Mouse (Mus musculus) stomach, embryonic 15.5 days (tissue): ENCODE measurements around the gene Hlx. TPM values are rescaled to one million over a fixed set of nuclear protein-coding genes. Genes with fewer than 3 reads are reported as not detected.
A peak's percentile ranks its signal among the peaks of the same experiment; 100 is the strongest.

Experiments used
- ATAC-seq: fragments of 200-750 bp; cut with Nextera tagmentation; 2 replicates; pipeline ENCODE4 v1.8.0; 2017; ENCODE audit warnings: low read depth, moderate number of reproducible peaks, moderate TSS enrichment; ENCODE audit not compliant: insufficient read depth, low FRiP score
- H3K27ac ChIP-seq: fragments of 300-500 bp; sonication (generic); 2 replicates; pipeline ENCODE4 v1.5.1; 2015; ENCODE audit warnings: mild to moderate bottlenecking, inconsistent platforms
- H3K27me3 ChIP-seq: fragments of 300-500 bp; sonication (generic); replicated peaks from 2 replicates; pipeline ENCODE4 v1.6.1; 2015; ENCODE audit warnings: inconsistent platforms
- H3K36me3 ChIP-seq: fragments of 300-500 bp; sonication (generic); 2 replicates; pipeline ENCODE4 v1.6.1; 2015; ENCODE audit warnings: inconsistent platforms
- H3K4me1 ChIP-seq: fragments of 300-500 bp; sonication (generic); 2 replicates; pipeline ENCODE4 v1.6.1; 2015; ENCODE audit warnings: inconsistent platforms
- H3K4me2 ChIP-seq: fragments of 300-500 bp; sonication (generic); 2 replicates; pipeline ENCODE4 v1.6.1; 2015; ENCODE audit warnings: mild to moderate bottlenecking, inconsistent platforms
- H3K4me3 ChIP-seq: fragments of 300-500 bp; sonication (generic); replicated peaks from 2 replicates; pipeline ENCODE4 v1.5.1; 2015; ENCODE audit warnings: inconsistent platforms
- H3K9ac ChIP-seq: fragments of 300-500 bp; sonication (generic); 2 replicates; pipeline ENCODE4 v1.6.1; 2015; ENCODE audit warnings: inconsistent platforms
- H3K9me3 ChIP-seq: fragments of 300-500 bp; sonication (generic); 2 replicates; pipeline ENCODE4 v1.6.1; 2016; ENCODE audit warnings: inconsistent platforms
- WGBS: fragments of 180-500 bp; shearing (Covaris S2); methylation state at CpG from one replicate; pipeline ENCODE4 v1.1.7; 2015; 5-methylcytosine and 5-hydroxymethylcytosine counted together
- polyA plus RNA-seq: library from polyadenylated mRNA; unstranded; fragments of >200 nt; fragmentation: Nextera tagmentation; extraction: Ambion mirVana; gene quantifications from 2 replicates; pipeline ENCODE4 v1.2.1, GENCODE M21; 2015

Hlx gene
- 23.2 and 23.4 TPM in 2 replicates for polyA plus RNA-seq

DNA sequence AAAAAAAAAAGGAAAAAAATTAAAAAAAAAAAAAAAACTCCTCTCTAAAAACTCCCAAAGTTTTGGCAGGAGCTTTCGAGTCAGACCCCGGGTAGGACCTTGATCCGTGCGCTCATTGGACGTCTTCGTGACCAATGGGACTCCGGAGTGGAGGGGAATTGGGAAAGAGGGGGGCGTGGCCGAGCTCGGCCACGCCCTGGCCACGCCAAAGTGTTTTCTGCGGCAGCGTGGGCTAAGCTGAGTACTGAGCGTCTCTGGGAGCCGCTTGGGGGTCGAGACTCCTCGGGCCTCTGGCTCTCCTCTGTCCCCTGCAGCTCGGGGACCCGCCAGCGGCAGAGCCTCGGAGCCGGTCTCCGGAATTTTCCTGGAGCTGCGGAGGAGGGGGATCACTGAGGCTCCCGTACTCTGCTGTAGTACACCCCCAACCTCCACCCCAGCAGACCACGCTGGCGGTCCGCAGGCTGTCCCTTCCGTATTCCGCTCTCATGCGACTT is at the start of gene Hlx:
Gene Hlx (minus strand): TSS at position 64 of the 494 bp plus-strand sequence.
- H3K36me3 ChIP-seq: no peaks in the 10 kb centered on the region
- peaks cover 78% of the 10 kb centered on the region for H3K27me3 ChIP-seq

DNA sequence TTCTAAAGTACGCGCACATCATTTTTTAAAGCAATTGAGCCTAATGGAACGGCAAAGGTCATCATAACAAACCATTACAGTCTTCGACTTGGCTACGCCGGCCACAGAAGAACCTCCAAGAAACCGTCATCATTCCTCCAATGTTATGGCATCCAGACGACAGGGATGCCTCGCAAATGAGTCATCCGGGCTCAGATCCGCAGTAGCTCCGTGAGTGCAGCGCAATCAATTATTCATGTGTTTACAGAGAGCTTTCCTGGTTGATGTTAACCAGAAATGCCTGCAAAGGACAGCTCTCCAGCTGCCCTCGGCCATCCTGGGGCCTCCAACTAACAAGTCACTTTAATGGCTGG is 49.7 kb upstream of the Hlx start:
- ATAC-seq: peak; percentile 80
- H3K9me3 ChIP-seq: no peaks in the 10 kb centered on the region
- H3K27ac ChIP-seq: peak overlapping the region; percentile 71; the same call in 1 of the 2 replicates
- H3K9ac ChIP-seq: no peak overlapping the region
- H3K4me1 ChIP-seq: 0 out of 2 replicates have a peak, but pooled peaks cover 6% of the 10 kb centered on the region
- H3K36me3 ChIP-seq: no peaks in the 10 kb centered on the region
- H3K27me3 ChIP-seq: peaks cover 9% of the 10 kb centered on the region
- H3K4me3 ChIP-seq: no peak overlapping the region
- WGBS: 21% methylated on average over 14 of the region's 14 CpGs
- no peak overlapping the region for H3K4me2 ChIP-seq

More for the DNA sequence above, at the start of gene Hlx:
- Histone ChIP-seq H3K9me3 (no peaks in the 10 kb centered on the region), H3K4me3 (peak within 1 kb of the TSS; percentile 56), H3K4me2 (peak within 1 kb of the TSS; percentile 93), H3K9ac (peak within 1 kb of the TSS; percentile 47), H3K27ac (peak within 1 kb of the TSS; percentile 87), H3K4me1 (peaks cover 17% of the 10 kb centered on the region)
- peak; percentile 72 for ATAC-seq
- under 1% methylated on average over 32 of the region's 32 CpGs for WGBS

DNA sequence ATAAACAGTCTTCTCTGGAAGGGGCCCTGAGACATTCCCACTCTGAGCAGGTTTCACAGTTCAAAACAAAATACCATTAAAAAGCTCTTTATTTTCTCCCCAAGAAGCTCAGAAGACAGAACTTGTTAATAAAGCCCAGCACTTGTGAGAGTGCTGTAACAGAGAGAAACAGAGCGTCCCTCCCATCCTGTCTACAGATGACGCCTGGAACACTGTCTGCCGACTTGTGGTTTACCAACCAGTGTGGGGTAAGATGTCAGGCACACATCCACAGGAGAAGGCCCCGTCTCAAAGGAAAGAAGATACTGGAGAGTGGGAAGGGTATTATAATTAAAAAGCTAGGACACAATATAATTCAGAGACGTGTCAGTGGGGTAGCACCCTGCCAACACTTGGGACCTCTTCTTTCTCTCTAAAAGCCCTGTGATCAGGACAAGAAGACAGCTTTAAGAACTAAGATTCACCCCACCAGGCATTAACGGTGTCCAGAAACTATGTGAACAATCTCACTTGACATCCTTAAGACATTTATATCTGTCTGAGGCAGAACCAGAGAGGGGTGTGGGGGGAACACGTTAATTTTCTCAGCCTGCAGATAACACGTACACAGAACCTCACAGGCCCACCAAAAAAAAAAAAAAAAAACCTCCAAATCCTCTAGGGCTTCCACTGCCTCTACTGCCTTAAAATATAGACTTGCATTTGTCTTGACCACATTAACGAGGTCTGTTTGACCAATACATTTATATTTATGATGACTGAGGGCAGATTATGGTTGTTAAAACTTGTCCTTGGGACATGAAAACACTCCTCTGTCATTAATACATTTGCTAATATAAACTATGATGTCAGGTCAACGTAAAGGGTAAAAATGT is 49.1 kb upstream of the Hlx start:
- Histone ChIP-seq H3K4me1 (0 out of 2 replicates have a peak, but pooled peaks cover 8% of the 10 kb centered on the region), H3K27me3 (peaks cover 11% of the 10 kb centered on the region), H3K4me2 (no peak overlapping the region), H3K36me3 (no peaks in the 10 kb centered on the region), H3K9me3 (no peaks in the 10 kb centered on the region), H3K9ac (no peak overlapping the region), H3K27ac (peak overlapping the region; percentile 63), H3K4me3 (no peak overlapping the region)
- 31% methylated on average over 10 of the region's 10 CpGs for WGBS
- peak; percentile 38; the same call in 1 of the 2 replicates for ATAC-seq

DNA sequence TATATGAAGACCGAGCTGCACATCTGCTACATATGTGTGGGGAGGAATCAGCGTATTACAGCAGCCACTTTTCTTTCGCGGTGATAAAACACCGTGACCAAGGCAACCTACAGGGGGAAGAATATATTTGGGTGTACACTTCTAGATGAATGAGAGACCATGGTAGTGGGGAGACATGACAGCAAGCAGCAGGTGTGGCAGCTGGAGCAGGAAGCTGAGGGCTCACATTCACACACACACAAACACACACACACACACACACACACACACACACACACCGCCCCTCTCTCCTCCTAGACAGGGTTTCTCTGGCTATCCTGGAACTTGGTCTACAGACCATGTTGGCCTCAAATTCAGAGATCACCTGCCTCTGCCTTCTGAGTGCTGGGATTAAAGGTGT is 45.7 kb upstream of the Hlx start:
- Histone ChIP-seq H3K4me2 (no peak overlapping the region), H3K4me1 (0 out of 2 replicates have a peak, but pooled peaks cover 8% of the 10 kb centered on the region), H3K4me3 (no peak overlapping the region), H3K27me3 (peaks cover 11% of the 10 kb centered on the region), H3K9me3 (no peaks in the 10 kb centered on the region), H3K9ac (no peak overlapping the region), H3K27ac (no peak overlapping the region), H3K36me3 (no peaks in the 10 kb centered on the region)
- no peak for ATAC-seq
- 83% methylated on average over 6 of the region's 6 CpGs for WGBS

DNA sequence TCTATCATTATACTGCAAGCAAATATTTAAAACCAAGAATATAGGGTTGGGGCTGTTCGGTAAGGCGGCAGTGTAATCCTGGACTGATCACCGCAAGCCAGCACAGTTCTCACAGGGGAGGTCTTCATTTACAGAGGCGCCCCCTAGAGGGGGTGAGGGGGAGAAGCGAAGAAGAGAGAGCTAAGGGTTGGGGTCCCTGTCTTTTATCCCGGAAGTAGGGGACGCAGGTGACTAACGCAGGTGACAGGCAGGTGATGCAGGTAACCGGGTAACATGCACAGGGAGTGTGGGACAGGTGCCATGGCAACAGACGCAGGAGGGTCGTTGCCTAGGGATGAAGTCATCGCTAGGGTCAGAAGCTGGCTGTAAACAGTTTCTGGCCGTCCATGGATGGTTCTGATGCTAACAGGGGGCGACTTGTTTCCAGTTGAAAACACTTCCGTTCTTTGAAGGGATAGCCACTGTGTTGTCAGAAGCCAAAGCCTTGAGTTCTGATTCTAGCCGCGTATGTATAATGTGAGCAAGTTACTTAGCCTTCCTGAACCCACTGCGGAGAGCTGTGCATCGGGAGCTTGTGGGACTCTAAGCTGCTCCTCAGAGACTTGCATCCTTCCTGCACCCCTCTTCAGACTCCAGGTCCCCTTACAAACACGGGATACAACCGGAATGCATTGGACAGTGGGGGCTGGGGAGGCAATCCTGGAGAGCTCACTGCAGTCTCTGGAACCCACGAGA is 44.8 kb upstream of the Hlx start:
- WGBS: 31% methylated on average over 22 of the region's 22 CpGs

DNA sequence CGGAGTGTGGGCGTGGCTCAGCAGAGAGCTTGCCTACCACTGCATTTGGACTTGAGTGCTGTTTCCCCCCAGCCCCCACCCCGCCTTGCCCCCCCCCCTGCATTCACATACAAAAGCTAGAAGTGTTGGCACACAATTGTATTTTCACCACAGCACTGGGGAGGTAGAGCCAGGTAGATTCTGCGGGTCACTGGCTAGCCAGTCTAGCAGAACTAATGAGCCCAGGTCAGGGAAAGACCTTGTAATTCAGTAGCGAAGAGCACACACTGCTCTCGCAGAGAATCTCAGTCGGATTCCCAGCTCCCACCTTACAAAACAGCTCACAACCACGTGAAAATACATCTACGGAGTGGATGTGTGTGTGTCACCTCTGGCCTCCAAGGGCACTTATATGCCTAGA is 42.9 kb upstream of the Hlx start:
- 52% methylated on average over 9 of the region's 9 CpGs for WGBS
- Histone ChIP-seq H3K9me3 (no peaks in the 10 kb centered on the region), H3K9ac (no peak overlapping the region), H3K4me2 (no peak overlapping the region), H3K4me1 (0 out of 2 replicates have a peak, but pooled peaks cover 3% of the 10 kb centered on the region), H3K27ac (no peak overlapping the region), H3K36me3 (no peaks in the 10 kb centered on the region), H3K27me3 (peaks cover 11% of the 10 kb centered on the region), H3K4me3 (no peak overlapping the region)
- ATAC-seq: no peak

More for the DNA sequence above, 44.8 kb upstream of the Hlx start:
- Histone ChIP-seq H3K4me1 (0 out of 2 replicates have a peak, but pooled peaks cover 8% of the 10 kb centered on the region), H3K4me2 (no peak overlapping the region), H3K9me3 (no peaks in the 10 kb centered on the region), H3K9ac (no peak overlapping the region), H3K27ac (no peak overlapping the region), H3K27me3 (peaks cover 11% of the 10 kb centered on the region), H3K4me3 (no peak overlapping the region), H3K36me3 (no peaks in the 10 kb centered on the region)
- ATAC-seq: no peak

DNA sequence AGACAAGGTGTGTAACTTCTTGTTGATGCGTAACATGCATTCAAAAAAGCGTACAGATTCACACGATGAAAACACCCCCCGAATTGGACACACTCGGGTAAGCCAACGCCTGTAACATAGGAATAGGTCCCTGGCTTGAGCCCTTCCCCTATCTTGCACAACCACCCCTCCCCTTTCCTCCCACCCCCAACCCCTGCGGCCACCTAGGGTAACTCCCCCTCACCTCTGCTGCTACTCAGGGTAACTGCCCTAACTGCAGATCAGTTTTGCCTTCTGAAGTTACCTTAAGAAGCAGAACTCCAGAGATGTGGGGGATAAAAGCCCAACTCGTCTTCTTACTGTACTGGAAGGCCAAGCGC is 39.5 kb upstream of the Hlx start:
- no peak for ATAC-seq

DNA sequence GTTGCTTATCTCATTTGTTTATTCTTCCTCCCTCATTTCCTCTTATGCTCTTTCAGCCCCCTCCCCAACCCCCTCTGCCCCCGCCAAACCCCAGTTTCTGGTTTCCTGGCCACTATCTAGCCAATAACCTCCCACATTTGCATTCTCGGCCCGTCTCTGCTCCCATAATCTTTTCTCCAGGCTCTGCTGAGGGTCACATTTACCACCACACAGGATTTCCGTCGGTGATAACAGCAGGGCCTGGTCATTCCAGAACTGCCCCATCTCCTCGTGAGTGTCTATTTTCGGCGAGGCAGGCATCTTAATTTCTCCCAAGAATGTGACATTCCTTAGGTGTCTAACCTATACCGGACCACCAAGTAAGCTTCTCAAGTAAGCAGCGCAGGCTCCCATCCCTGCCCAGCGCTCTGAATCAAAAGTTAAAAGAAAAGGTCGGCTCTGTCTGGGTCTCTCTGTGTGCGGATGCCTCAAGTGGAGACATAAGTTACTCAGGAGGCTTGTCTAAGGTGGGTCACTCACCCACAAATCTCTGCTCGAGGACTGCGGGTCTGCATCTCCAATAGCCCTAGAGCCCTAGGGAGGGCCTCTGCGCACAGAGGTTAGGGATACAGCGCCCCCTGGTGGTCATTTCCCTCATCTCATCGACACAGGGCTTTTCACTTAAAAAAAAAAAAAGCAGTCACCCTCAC is 38.9 kb upstream of the Hlx start:
- no peak overlapping the region for H3K4me3 ChIP-seq
- no peak overlapping the region for H3K9ac ChIP-seq
- H3K27me3 ChIP-seq: no peaks in the 10 kb centered on the region; the same call in 1 of the 2 replicates
- no peaks in the 10 kb centered on the region for H3K9me3 ChIP-seq
- H3K27ac ChIP-seq: no peak overlapping the region
- ATAC-seq: no peak; the same call in 1 of the 2 replicates
- no peaks in the 10 kb centered on the region for H3K4me1 ChIP-seq
- no peaks in the 10 kb centered on the region for H3K36me3 ChIP-seq
- 16% methylated on average over 18 of the region's 18 CpGs for WGBS
- peak overlapping the region; percentile 19 for H3K4me2 ChIP-seq

More for the DNA sequence above, 39.5 kb upstream of the Hlx start:
- Histone ChIP-seq H3K4me3 (no peak overlapping the region), H3K27ac (no peak overlapping the region), H3K9ac (no peak overlapping the region), H3K36me3 (no peaks in the 10 kb centered on the region), H3K9me3 (no peaks in the 10 kb centered on the region), H3K27me3 (no peaks in the 10 kb centered on the region; the same call in 1 of the 2 replicates), H3K4me2 (peak overlapping the region; percentile 19), H3K4me1 (no peaks in the 10 kb centered on the region)
- 16% methylated on average over 9 of the region's 9 CpGs for WGBS

DNA sequence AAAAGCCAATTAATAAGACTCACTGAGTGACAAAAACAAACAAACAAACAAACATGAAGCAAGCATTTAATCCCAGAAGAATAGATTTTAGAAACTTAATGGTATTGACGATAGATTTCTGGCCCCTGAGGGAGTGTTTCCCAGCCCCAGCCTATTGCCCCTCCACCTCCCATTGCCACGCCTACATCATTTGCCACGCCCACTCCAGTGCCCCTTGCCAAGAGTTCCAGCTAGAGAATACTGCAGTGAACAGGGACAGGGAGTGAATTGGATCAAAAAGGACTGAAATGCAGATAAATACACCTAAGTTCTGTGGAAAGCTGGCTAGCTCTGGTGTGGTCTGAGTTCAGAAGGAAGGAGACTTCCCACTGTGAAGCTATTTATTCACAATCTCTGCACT is 31.4 kb upstream of the Hlx start:
- Histone ChIP-seq H3K36me3 (no peaks in the 10 kb centered on the region), H3K9me3 (no peaks in the 10 kb centered on the region), H3K27me3 (no peaks in the 10 kb centered on the region), H3K4me3 (no peak overlapping the region), H3K4me1 (no peaks in the 10 kb centered on the region), H3K4me2 (no peak overlapping the region), H3K9ac (no peak overlapping the region), H3K27ac (no peak overlapping the region)
- 47% methylated on average over 3 of the region's 3 CpGs for WGBS
- no peak for ATAC-seq

DNA sequence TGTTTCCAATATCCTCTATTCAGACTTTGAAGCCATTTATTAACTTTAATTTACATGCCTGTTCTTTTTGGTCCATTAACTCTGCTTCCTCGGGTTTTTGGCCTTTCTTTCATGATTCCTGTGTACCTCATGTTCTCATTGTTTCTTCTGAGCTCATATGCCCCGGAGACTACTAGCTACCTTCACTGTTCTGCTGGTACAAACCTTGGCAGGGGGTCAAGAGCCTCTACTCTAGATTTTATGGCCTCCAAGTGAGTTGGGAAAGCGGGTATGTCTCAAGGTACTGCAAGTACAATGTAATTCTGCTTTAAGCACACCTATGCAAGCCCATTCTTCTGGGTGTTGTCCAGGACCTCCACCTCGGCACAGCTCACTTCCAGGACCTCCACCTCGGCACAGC is 30.5 kb upstream of the Hlx start:
- WGBS: 63% methylated on average over 5 of the region's 5 CpGs
- Histone ChIP-seq H3K36me3 (no peaks in the 10 kb centered on the region), H3K9me3 (no peaks in the 10 kb centered on the region), H3K4me1 (no peaks in the 10 kb centered on the region), H3K4me3 (no peak overlapping the region), H3K27me3 (no peaks in the 10 kb centered on the region), H3K4me2 (no peak overlapping the region), H3K9ac (no peak overlapping the region), H3K27ac (no peak overlapping the region)
- no peak for ATAC-seq

DNA sequence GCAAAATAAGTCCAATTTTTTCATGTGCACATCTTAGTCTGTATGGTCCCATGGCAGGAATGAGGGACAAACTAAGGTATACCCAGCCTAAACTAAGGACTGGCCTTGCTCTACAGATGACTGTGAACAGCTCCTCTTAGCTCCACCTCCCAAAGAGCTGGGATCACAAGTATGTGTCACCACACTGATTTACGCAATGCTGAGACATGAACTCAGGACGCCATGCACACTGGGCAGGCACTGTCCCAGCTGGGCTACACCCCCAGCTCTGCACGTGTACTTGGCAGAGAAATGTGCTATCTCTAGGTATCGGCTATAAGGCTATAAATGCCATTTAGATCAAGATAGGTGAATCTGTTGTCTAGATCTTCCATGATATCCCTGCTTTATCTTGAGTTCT is 29.6 kb upstream of the Hlx start:
- no peak for ATAC-seq
- H3K4me1 ChIP-seq: no peaks in the 10 kb centered on the region
- H3K27ac ChIP-seq: no peak overlapping the region
- no peaks in the 10 kb centered on the region for H3K36me3 ChIP-seq
- WGBS: 75% methylated on average over 4 of the region's 4 CpGs
- no peaks in the 10 kb centered on the region for H3K9me3 ChIP-seq
- no peak overlapping the region for H3K4me2 ChIP-seq
- H3K27me3 ChIP-seq: no peaks in the 10 kb centered on the region
- no peak overlapping the region for H3K4me3 ChIP-seq
- no peak overlapping the region for H3K9ac ChIP-seq
